Mouse (Mus musculus): ENCODE results near the gene Lnx1.

DNA sequence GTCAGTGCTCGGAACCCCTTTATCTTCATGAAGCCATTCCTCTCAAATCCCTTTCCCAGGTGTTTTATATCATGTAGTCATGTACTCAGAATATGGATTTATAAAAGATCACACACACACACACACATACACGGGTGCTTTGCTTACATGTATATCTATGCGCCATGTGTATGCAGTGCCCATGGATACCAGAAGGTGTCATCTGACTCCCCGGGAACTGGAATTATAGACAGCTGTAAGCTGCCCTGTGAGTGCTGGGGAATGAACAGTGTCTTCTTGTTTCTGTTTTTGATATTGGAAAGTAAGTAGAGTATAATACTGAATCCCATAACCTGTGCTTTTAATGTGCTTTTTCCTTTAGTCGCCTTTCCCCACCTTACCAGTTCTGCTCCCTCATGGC lies 111.3 kb downstream of the Lnx1 start:
- TF ChIP-seq CTCF (IDR thresholded peaks at IDR 0.05) (peak; percentile 41), POLR2A (IDR thresholded peaks at IDR 0.05; ENCODE audit: insufficient read depth, low read depth, low read length) (no peak), EP300 (IDR thresholded peaks at IDR 0.05; ENCODE audit: insufficient read depth, low read depth, low read length) (no peak)

Data from heart, adult 2 months (tissue).